Mouse (Mus musculus) kidney, postnatal 0 days (tissue): ENCODE data around the gene Dut. TPM values are rescaled to one million over a fixed set of nuclear protein-coding genes. Genes with fewer than 3 reads are reported as not detected.

Experiments used
- ATAC-seq: fragments of 200-750 bp; cut with Nextera tagmentation; replicated peaks from 2 replicates; pipeline ENCODE4 v1.8.0; 2017; ENCODE audit warnings: low read depth, moderate number of reproducible peaks, moderate TSS enrichment, moderate library complexity; ENCODE audit not compliant: low FRiP score
- DNase-seq: peaks from one replicate; pipeline ENCODE4 v3.0.0-alpha.2; 2016; ENCODE audit warnings: low spot score
- H3K27ac ChIP-seq: fragments of 300-500 bp; sonication (generic); 2 replicates; pipeline ENCODE4 v1.5.1; 2014; ENCODE audit warnings: mild to moderate bottlenecking
- H3K27me3 ChIP-seq: fragments of 300-500 bp; sonication (generic); 2 replicates; pipeline ENCODE4 v1.6.1; 2014; ENCODE audit warnings: low read length, mixed read lengths; ENCODE audit not compliant: insufficient read depth
- H3K36me3 ChIP-seq: fragments of 300-500 bp; sonication (generic); 2 replicates; pipeline ENCODE4 v1.6.1; 2014; ENCODE audit warnings: low read length, mixed read lengths; ENCODE audit not compliant: insufficient read depth
- H3K4me1 ChIP-seq: fragments of 300-500 bp; sonication (generic); replicated peaks from 2 replicates; pipeline ENCODE4 v1.6.1; 2014; ENCODE audit warnings: antibody characterized with exemption, low read length, mixed read lengths; ENCODE audit not compliant: insufficient read depth
- H3K4me2 ChIP-seq: fragments of 300-500 bp; sonication (generic); 2 replicates; pipeline ENCODE4 v1.6.1; 2014; ENCODE audit warnings: mild to moderate bottlenecking, low read length, moderate library complexity, mixed read lengths
- H3K4me3 ChIP-seq: fragments of 300-500 bp; sonication (generic); replicated peaks from 2 replicates; pipeline ENCODE4 v1.5.1; 2014; ENCODE audit warnings: low read depth, low read length
- H3K9ac ChIP-seq: fragments of 300-500 bp; sonication (generic); 2 replicates; pipeline ENCODE4 v1.6.1; 2014; ENCODE audit warnings: low read depth, low read length
- H3K9me3 ChIP-seq: fragments of 300-500 bp; sonication (generic); replicated peaks from 2 replicates; pipeline ENCODE4 v1.6.1; 2016; ENCODE audit warnings: low read length, inconsistent platforms, mixed read lengths
- CTCF ChIP-seq: IDR thresholded peaks from 2 replicates; pipeline ENCODE4 v1.5.1; 2016; ENCODE audit warnings: antibody characterized with exemption, low read depth, mild to moderate bottlenecking, moderate library complexity
- WGBS: fragments of 180-500 bp; shearing (Covaris S2); extraction: QIAGEN DNeasy Blood & Tissue Kit; methylation state at CpG from one replicate; pipeline ENCODE4 v1.1.7; 2014; 5-methylcytosine and 5-hydroxymethylcytosine counted together
- polyA plus RNA-seq: library from polyadenylated mRNA; unstranded; fragments of >200 nt; fragmentation: Nextera tagmentation; extraction: Ambion mirVana; gene quantifications from 2 replicates; pipeline ENCODE4 v1.2.1, GENCODE M21; 2015

Gene Dut
- polyA plus RNA-seq, 1 experiment from 2014 or later: 133 TPM

DNA sequence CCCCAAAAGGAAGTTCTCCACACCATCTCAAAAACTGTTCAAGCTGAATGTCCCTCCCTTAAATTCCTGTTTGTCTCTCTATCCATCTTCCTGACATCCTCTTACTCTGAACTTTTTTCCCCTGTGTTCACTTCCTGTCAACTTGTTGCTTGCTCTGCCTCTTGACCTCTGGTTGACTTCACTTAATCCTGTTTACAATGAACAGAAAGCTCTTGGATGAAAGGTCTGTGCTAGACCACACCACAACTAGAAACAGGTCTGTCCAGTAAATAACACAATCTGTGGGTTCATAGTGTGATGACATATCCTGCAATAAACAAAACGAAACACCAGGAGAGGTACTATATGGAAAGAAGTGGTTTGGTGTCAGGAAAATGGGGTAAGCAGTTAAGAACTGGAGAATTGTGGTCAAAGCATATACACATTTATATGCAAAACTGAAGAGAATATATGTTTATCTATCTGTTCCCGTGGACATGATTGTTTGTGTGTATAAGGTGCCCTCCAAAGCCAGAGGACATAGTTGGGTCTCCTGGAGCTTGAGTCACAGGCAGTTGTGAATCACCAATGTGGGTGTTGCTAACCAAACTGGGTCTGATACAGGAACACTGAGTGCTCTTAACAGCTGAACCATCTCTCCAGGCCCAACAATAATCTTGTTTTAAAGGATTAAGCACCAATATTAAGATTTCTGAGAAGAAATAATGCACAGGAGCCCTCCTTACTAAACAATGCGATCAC, 1.3 kb upstream of the Dut start:
- DNase-seq: peak; percentile 73

DNA sequence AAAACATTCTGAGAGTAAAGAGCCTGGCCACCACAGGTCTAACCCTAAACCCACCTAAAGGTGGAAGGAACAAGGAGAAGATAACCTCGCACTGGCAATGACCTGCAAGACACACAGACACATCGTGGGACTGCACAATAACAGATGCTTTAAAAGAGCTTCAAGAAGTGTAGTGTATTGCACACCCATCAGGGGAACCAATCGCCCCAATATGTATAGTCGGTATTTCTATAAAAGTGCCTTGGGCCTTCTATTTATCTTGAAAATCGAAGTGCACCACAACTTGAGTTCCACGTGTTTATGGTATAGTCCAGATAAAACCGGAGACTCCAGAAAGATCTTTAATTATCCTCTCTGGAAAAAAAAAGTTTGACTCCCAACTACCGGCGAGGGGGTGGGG, 321 bp upstream of the Dut start:
- Histone ChIP-seq H3K9ac (peak overlapping the region; percentile 73), H3K4me2 (peak overlapping the region; percentile 87), H3K36me3 (no peaks in the 10 kb centered on the region), H3K4me1 (peaks cover 12% of the 10 kb centered on the region; the same call in 1 of the 2 replicates), H3K27ac (peak overlapping the region; percentile 93), H3K4me3 (peak overlapping the region; percentile 64), H3K27me3 (no peaks in the 10 kb centered on the region), H3K9me3 (no peaks in the 10 kb centered on the region)
- ATAC-seq: no peak
- 15% methylated on average over 9 of the region's 9 CpGs for WGBS
- DNase-seq: peak; percentile 22
- TF ChIP-seq CTCF: no peak

More for the DNA sequence above, 1.3 kb upstream of the Dut start:
- Histone ChIP-seq H3K27ac (no peak overlapping the region), H3K9ac (no peak overlapping the region), H3K4me1 (peaks cover 12% of the 10 kb centered on the region; the same call in 1 of the 2 replicates), H3K9me3 (no peaks in the 10 kb centered on the region), H3K4me3 (no peak overlapping the region), H3K27me3 (no peaks in the 10 kb centered on the region), H3K36me3 (no peaks in the 10 kb centered on the region), H3K4me2 (no peak overlapping the region)
- TF ChIP-seq CTCF: no peak
- 84% methylated on average over 3 of the region's 3 CpGs for WGBS
- no peak for ATAC-seq

GRCm38 (mm10) chr2:125247962-125248235, 909 bp downstream of the Dut start:
- H3K9me3 ChIP-seq: no peaks in the 10 kb centered on the region
- WGBS: 0% methylated on average over 9 of the region's 9 CpGs
- peak overlapping the region; percentile 64 for H3K4me3 ChIP-seq
- no peaks in the 10 kb centered on the region for H3K36me3 ChIP-seq
- DNase-seq (no peak), ATAC-seq (no peak)
- TF ChIP-seq CTCF: no peak
- H3K27ac ChIP-seq: peak overlapping the region; percentile 93
- no peaks in the 10 kb centered on the region for H3K27me3 ChIP-seq
- peak overlapping the region; percentile 73 for H3K9ac ChIP-seq
- peaks cover 12% of the 10 kb centered on the region; the same call in 1 of the 2 replicates for H3K4me1 ChIP-seq
- peak overlapping the region; percentile 87 for H3K4me2 ChIP-seq

GRCm38 (mm10) chr2:125248256-125248655, 1.3 kb downstream of the Dut start:
- H3K27me3 ChIP-seq: no peaks in the 10 kb centered on the region
- 1% methylated on average over 8 of the region's 8 CpGs for WGBS

DNA sequence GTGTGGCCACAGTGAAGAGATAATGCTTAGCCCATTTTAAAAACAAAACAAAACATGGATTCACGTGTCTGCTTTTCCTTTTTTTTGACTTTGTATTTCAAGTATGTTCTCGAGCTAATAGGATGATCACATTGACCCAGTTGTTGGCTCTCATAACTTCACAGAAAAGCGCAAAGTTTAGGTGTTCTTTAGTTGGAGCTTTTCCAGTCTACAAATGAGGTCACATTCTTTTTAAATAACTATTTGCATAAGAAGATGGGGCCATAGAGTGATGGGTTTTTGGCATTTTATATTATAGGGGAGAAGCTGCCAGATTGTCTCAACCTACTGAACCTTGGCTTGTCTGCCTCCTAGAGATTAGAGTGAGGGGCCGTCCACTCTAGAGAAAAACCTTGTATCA, 2.3 kb downstream of the Dut start:
- H3K27me3 ChIP-seq: no peaks in the 10 kb centered on the region
- no peak overlapping the region for H3K27ac ChIP-seq
- peaks cover 10% of the 10 kb centered on the region; the same call in 1 of the 2 replicates for H3K36me3 ChIP-seq
- H3K9me3 ChIP-seq: no peaks in the 10 kb centered on the region
- ATAC-seq: no peak
- H3K4me3 ChIP-seq: no peak overlapping the region; the same call in 1 of the 2 replicates
- DNase-seq: no peak
- H3K9ac ChIP-seq: no peak overlapping the region
- H3K4me1 ChIP-seq: peaks cover 12% of the 10 kb centered on the region; the same call in 1 of the 2 replicates
- no peak for TF ChIP-seq CTCF
- WGBS: 64% methylated on average over 4 of the region's 4 CpGs
- peak overlapping the region; percentile 87 for H3K4me2 ChIP-seq

More at GRCm38 (mm10) chr2:125248256-125248655, 1.3 kb downstream of the Dut start:
- DNase-seq (no peak), ATAC-seq (no peak)
- Histone ChIP-seq H3K9ac (peak overlapping the region; percentile 73; the same call in 1 of the 2 replicates), H3K4me1 (peaks cover 12% of the 10 kb centered on the region; the same call in 1 of the 2 replicates), H3K4me3 (peak overlapping the region; percentile 64), H3K9me3 (no peaks in the 10 kb centered on the region), H3K4me2 (peak overlapping the region; percentile 87), H3K36me3 (no peaks in the 10 kb centered on the region), H3K27ac (peak overlapping the region; percentile 93; the same call in 1 of the 2 replicates)
- TF ChIP-seq CTCF: no peak

GRCm38 (mm10) chr2:125249874-125250273, 2.9 kb downstream of the Dut start:
- Histone ChIP-seq H3K4me3 (no peak overlapping the region), H3K27ac (no peak overlapping the region), H3K4me2 (no peak overlapping the region), H3K9me3 (no peaks in the 10 kb centered on the region), H3K4me1 (peaks cover 12% of the 10 kb centered on the region; the same call in 1 of the 2 replicates), H3K27me3 (no peaks in the 10 kb centered on the region), H3K9ac (no peak overlapping the region), H3K36me3 (peaks cover 14% of the 10 kb centered on the region; the same call in 1 of the 2 replicates)
- ATAC-seq: no peak
- WGBS: 97% methylated on average over 4 of the region's 4 CpGs
- peak; percentile 50 for TF ChIP-seq CTCF
- peak; percentile 39 for DNase-seq
